Mouse (Mus musculus) kidney, adult 18-20 months (tissue): ENCODE measurements at regions not wholly inside any gene's neighbourhood (a gene's known extent, or its start where the extent isn't known, plus 50 kb on each side); places are given as distances from the start of the nearest gene placed in this dataset.

Experiments
- DNase-seq: peaks from one replicate; pipeline ENCODE4 v3.0.0; 2021

DNA sequence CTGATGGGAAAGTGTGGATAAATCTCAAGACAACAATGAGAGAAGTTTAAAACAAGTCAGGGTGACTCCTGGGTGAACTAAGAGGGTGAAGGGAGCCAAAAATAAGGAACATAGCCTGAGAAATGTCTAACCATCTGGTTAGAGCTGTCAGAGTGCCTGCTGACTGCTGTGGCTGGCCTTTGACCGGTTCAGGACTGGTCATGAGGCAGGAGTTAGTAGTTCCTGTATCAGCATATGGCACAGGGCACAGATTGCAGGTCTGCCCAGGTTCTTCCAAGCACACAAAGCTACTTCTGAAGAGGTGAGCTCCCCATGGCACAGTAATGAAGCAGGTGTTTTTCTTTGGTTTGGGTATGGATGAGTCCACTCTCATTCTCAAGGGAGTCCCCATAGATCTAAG lies 302.0 kb downstream of the Cd109 start:
- peak; percentile 11 for DNase-seq

- DNase-seq, result no peak
Observed at GRCm38 (mm10) chr9:78925977-78926593, 310.7 kb downstream of the Cd109 start.

GRCm38 (mm10) chr9:78941648-78942047 lies 326.3 kb downstream of the Cd109 start:
- DNase-seq, result no peak

- DNase-seq, result no peak
Observed at GRCm38 (mm10) chr9:78964813-78965212, 349.5 kb downstream of the Cd109 start.

DNA sequence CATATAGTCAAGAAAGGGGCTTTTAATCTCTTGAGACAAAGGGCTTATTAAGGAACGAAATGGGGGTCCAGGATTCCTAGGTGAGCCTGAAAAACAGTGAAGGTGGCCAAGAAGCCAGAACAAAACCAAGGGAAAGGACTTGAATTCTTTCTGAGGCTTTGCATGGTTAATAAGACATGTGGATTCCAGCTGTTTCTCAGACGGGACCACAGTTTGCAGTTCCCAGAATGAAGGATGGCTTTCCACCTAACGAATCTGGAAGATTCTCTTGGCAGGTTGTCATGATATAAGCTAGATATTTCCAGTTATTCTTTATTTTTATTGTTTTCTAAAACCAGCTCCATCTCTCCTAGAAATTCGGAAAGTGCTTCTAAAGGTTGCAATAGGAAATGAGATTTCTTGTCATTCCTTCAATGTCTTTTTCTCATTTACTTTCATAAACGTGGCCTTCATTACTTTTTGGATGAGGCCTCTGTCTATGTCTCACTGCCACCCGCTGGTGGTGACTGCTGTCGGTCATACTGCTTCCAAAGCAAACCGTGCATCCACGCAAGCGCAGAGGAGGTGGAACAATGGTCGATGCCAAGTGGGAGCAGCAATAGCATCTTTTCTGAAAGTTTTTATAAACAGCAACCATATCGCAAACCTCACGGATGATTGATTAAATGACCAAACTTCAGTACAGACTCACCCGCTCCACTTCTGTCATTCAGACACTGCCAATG lies 350.0 kb downstream of the Cd109 start:
- no peak for DNase-seq

DNA sequence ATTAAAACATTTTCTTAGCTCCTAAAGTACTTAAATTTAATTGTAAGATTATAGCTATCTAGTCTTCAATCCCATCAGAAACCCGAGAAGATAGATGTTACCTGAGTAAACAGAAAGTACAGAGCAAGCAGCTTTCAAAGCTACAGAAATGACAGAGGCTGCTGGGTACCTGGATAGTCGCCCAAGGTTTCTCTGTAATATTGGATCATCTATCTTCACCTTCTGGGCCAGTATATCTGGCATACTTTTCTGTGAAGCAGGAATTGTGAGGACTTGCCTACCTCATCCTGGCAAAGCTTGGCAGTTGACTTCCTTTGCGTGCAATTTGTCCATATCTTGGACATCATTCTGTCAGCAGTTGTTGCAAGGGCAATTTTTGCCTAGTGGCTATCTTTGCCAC lies 356.4 kb downstream of the Cd109 start:
- no peak for DNase-seq

GRCm38 (mm10) chr9:78983734-78984133 lies 368.4 kb downstream of the Cd109 start:
- DNase-seq, result no peak

GRCm38 (mm10) chr9:78985184-78985864 lies 370.0 kb downstream of the Cd109 start:
- DNase-seq, result no peak

- no peak for DNase-seq
Observed at GRCm38 (mm10) chr9:78991310-78991709, 376.0 kb downstream of the Cd109 start.

DNA sequence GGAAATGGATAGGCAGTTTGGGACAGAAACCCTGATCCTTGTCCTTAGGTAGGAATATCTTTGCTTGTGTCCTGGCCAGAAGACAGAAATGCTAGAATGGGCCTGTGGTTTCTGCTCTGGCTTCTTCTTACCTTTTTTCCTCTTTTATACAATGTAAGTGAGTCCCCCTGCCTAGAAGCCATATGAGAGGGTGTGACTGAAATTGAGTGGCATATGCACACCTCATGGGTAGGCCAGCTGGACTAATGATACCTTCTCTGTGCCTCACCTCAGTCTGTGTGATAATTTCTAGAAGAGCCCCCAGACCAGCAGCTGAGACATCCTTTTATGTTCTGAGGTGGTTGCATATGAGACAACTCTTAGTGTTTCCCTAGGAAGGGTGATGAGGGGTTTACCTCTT lies 385.7 kb downstream of the Cd109 start:
- no peak for DNase-seq

DNA sequence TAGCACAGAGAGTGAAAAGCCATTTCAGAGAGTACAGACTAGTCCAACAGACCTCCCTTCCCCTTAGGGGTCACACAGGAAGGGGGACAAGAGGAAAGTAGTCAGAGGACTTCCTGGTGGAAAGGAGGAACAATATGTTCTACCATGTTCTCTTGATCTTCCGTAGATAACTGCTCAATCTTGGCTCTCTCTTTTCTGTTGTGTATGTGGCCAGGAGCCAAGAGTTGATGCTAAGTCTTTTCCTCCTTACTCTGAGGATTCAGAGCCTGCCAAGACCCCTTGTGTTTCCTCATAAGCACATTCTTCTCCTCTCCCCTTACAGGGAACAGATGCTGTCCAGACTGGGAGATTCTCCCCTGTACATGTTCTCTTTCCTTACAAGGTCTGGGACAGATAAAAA lies 386.6 kb downstream of the Cd109 start:
- no peak for DNase-seq

DNA sequence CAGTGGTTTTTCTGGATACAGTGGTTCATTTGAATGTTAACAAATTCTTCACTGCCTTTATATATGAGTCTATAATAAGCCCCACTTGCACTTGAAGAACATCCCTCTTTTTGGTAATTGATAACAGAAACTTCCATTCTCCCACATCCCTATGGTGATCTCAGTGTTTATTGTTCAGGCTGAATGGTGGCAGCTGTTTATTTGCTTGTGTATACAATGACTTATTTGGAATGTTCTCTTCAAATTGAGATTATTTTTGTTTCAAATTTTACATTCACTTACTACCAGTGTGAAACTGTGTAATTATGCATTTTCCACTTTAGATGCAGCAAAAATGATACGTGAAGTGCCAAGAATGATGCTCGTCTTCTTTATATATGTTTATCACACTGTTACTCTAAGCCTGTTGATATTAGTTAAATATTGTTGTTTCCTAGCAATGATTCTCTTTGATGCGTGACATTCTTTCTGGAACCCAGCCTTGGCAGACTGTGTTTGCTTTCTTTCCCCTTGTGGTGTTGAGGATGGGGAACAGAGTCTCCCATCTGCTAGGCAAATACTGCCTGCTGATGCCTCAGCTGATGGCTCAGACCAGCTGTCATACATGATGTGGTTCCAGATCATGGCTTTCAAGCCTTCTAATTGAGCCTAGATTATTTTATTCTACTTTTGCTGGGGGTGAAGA lies 389.1 kb downstream of the Cd109 start:
- no peak for DNase-seq

DNA sequence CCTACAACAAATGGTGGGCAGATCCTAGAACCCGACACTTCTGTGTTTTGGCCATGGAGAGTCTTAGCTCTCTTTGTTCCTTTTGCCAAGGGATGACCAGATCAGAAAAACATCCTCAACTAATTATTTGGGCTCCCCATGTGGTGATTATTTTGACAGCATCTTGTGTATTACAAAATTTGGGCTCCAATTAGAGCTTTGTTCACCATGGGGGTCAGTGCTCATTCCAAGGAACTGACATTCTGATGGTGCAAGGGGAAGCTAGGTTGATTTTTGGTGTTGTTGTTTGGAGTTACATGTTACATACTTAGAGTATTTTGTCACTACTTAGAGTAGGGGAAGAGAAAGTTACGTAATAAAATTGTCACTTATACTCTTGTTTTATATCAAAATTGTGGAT lies 406.9 kb downstream of the Cd109 start:
- no peak for DNase-seq

- DNase-seq, result no peak
Observed at GRCm38 (mm10) chr9:79028234-79028633, 412.9 kb downstream of the Cd109 start.

- DNase-seq, result no peak
Observed at GRCm38 (mm10) chr9:79029456-79029855, 414.1 kb downstream of the Cd109 start.

DNA sequence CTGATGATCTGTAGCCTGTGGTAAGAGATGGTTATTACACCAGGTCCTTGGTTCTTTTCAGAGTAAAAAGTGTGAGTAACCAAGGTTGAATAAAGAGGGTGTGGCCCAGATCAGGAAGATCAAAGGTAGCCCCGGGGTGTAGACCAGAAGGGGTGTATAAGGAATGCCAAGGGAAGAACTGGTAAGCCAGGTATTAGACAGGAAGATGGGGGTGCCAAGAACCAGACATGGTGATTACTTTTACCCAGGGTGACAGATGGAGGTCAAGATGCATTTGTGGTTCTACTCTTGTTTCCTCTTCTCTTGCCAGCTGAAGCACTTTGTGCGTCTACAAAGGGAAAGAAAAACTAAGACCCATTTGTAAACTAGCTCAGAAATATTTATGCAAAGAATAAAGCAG lies 420.3 kb downstream of the Cd109 start:
- DNase-seq, result no peak

- DNase-seq, result no peak
Observed at GRCm38 (mm10) chr9:79037054-79037453, 421.7 kb downstream of the Cd109 start.

DNA sequence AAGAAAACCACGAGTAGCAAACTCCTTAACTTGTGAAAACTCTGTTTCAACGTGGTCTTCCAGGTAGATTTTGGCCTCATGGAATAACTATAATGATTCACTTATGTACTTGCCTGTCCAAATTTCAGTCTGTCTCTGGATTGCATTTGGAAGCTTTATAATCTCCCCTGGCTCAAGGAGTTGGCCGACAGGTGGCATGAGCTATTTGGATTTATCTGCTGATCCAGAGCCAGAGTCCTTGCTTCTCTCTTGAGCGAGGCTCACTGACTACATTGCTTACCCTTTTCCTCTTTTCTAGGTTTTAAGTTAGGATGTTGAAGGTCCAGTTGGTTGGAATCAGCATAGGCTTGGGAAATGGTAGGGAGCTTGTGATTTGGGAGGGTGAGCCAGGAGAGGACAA lies 423.6 kb downstream of the Cd109 start:
- no peak for DNase-seq

- no peak for DNase-seq
Observed at GRCm38 (mm10) chr9:79044344-79044743, 429.0 kb downstream of the Cd109 start.

- DNase-seq, result peak; percentile 11
Observed at GRCm38 (mm10) chr9:79045314-79045713, 430.0 kb downstream of the Cd109 start.

GRCm38 (mm10) chr9:79071961-79072360 lies 456.6 kb downstream of the Cd109 start:
- DNase-seq, result no peak

DNA sequence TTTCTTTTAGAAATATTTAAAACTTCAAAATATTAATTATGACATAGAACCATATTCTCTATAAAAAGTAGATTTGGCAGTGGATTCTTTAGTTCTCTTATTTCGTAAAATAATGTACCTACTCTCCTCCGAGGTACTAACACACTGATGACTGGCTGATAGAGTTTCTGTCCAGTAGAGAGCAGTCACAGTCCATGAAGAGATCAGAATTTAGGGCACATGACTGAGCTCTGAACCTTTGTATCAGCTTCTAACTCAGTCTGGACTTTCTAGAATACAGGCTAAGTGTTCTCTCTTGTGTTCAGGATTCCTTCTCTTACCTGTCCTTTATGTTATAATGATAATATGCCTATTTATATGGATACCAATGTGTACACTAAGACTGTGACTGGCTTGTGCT lies 494.3 kb downstream of the Cd109 start:
- DNase-seq, result no peak

DNA sequence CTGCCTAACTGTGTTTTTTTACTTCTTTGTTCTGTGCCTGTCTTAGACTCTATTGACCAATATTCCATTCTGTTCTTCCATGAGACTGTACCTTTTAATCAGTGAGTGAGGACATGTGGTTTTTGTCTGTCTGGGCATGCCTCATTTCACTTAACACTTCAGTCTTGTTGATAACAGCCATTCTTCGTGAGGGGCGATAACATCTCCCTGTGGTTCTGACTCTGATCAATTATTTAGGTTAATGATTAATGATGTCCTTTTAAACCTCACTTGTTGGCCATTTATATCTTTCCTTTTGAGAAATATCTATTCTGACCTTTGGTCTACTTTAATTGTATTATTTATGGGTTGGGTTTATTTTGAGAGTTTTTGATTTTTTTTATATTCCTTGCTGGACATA lies 496.0 kb downstream of the Cd109 start:
- DNase-seq, result no peak

DNA sequence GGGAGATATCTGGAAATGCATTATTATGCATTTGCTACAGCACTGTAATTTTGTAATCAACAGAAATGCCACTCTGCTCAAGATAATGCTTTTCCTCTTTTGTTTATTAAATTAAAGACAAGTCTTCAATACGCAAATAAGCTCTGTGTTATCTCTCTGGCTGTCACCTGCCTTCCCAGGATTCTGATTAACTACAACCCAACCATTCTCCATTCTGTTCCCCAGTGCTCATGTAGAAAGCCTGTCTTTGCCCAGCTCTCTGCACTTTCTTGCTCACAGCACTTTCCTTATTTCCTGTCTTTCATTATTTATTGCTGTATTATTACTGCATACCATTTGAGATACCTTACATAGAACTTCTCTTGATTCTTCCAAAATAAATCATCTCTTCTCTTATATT lies 525.6 kb downstream of the Cd109 start:
- DNase-seq, result no peak
